Mouse (Mus musculus) frontal cortex, postnatal 14 days (tissue): Measurements from ENCODE around the gene Pigg.
"Not testable (repeated sequence)": the region's sequence is repeated elsewhere in the genome, so short reads cannot be mapped to it uniquely, and the experiment has no call there.

ENCODE experiments used
- DNase-seq, 2 experiments: peaks; one replicate each; pipeline ENCODE4 v3.0.0; 2022; ENCODE audit warnings: low spot score in 2 of 2

Pigg gene

GRCm38 (mm10) chr5:108312224-108313064, at the start of gene Pigg:
Gene Pigg (plus strand): TSS chr5:108312609.
- peak; percentile 86 to 90 for DNase-seq

- DNase-seq = peak; percentile 13 to 37
Observed at GRCm38 (mm10) chr5:108262722-108263121, 49.7 kb upstream of the Pigg start.

- DNase-seq = not testable (repeated sequence)
Observed at GRCm38 (mm10) chr5:108263785-108264184, 48.6 kb upstream of the Pigg start.

- no peak for DNase-seq
Observed at GRCm38 (mm10) chr5:108266990-108267389, 45.4 kb upstream of the Pigg start.

GRCm38 (mm10) chr5:108268127-108269062, 44.0 kb upstream of the Pigg start, which contains the start of gene Dr1:
Gene Dr1 (plus strand): TSS chr5:108268897.
- DNase-seq = peak; percentile 57 to 70

- DNase-seq = no peak
Observed at GRCm38 (mm10) chr5:108269063-108269810, 43.2 kb upstream of the Pigg start.

DNA sequence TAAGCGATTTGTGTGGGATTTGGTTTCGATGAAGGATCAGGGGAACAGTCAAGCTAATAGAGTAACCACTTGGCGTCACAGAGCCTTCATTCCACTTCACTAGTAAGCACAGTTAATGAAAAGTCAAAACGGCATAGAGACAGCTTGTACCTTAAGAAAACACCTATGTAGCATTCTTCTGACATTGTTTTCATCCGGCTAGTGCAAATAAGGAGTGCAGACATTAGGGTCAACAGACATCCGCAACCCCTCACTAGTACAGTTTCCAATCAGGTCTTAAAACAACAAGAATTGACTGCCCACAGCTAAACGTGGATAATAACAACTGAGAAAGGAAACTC, 42.6 kb upstream of the Pigg start:
- DNase-seq = no peak

DNA sequence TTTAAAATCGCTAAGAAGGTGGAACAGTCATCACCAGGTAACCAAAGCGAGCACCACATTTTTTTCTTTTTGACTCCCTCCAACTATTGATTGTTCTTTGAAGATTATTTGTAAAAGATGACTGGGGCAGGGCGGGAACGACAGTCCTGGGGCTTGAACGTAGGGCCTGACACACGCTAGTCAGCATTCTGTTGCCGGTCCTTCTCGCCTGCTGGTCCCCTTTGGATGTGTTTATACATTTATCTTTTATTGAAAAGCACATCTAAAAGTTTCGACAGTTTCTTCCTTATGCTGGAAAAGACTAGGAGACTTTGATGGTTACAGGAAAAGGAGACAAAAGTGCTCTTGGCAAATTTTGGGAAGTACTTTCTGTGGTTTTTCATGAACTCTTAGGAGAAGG, 42.0 kb upstream of the Pigg start:
- DNase-seq = no peak

GRCm38 (mm10) chr5:108271345-108271744, 41.1 kb upstream of the Pigg start:
- DNase-seq = not testable (repeated sequence)

DNA sequence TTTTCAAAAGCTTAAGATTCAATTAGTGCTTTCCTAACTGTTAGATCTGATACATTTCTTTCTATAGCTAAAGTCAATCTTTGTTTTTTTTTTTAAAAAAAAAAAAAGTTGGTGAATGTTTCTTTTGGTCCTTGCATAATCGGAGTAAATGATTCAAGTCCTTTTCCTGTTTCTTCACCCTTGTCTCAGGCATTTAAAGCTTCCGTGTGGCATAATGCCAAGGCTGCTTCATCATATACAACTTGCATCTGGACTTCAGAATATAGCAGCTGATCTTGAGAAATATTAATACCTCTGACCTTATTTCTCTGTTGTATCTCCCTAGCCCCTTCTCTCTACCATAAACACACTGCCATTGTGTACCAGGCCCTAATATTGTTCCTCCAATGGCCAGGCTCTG, 25.5 kb upstream of the Pigg start:
- DNase-seq = no peak

DNA sequence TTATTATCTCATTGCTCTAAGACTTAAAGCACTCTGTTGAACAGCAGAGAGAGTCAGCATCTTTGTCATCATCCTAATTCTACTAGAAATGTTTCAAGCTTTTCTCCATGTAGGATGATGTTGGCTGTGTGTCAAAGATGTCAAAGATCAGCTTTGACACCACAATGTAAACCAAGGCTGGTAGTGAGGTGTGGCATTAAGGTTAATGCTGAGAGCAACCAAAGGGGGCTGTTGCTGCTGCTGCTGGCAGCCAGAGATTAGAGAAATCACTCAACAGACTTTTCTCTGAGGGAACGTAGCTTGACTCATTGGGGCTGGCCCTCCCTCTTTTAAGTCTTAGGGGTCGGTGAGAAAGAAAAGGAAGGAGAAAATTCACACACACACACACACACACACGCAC, 10.8 kb upstream of the Pigg start:
- DNase-seq = no peak

DNA sequence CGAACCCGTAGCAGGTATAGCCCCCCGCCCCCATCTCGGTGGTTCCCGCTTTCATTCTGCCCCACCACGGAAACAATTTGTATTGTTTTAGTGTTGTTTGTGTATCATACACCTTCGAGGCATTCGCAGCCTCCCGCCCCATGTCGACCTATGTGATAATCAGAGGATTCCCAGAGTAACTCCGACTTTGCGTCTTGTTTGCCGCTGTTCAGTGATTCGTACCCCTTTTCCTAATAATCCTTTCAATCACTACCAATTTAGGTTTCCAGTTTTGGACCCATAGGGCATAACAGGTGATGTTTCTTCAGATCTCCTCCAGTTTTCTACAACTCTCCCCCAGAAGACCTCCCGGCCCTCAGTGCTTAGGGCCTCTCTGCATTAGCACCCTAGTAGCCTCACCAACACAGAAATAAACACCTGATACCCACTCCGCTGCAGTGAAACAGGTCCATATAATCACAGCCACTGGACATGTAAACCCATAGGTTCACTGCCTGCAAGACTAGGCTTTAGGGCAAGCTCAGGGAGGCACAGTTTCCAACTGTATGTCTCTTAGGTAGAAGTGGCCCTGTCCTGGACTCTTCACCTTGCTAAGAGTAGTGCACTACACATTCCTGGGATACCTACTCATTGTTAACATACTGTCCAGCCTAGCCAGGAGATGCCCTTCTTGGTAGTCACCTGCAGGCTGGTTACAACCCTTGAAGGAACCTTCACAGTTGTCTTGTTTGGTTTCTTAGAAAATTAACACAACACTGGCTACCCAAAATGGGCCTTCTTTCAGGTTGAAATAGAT, 854 bp downstream of the Pigg start:
- no peak for DNase-seq

DNA sequence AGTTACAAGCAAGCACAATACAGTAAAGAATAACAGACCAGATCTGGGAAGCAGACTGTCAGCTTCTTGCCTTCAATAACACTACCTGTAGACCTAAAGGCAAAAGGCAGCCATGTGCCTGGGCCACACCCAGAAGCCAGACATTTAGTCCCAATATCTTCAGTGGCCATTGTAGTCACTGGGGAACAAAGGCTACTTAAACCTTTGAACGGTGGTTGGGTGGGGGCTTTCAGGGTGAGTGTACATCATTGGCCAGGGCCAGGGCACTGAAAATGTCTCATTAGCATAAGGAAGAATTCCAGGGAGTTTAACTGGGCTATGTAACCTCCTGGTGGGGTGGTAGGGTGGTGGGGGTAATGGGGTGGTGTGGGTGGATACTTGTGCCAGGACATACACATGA, 18.6 kb downstream of the Pigg start:
- no peak for DNase-seq

GRCm38 (mm10) chr5:108337385-108337784, 25.0 kb downstream of the Pigg start:
- DNase-seq = no peak

DNA sequence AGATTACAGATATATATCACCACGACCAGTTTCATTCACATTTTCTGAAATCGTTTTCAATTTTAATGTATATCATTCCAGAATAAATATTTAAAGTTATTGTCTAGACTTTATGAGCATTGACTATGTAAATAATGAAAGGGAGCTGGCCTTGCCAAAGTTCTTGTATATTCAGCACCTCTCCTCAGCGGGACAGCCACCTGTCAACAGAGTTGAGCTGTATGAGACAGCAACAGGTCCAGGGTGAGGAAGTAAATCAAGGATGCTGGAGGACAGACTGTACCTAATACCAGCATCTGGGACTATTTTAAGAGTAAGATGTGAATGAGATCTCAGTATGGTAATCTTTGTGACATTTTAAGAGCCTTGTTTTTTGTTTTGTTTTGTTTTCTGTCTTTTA, 25.6 kb downstream of the Pigg start:
- no peak for DNase-seq

DNA sequence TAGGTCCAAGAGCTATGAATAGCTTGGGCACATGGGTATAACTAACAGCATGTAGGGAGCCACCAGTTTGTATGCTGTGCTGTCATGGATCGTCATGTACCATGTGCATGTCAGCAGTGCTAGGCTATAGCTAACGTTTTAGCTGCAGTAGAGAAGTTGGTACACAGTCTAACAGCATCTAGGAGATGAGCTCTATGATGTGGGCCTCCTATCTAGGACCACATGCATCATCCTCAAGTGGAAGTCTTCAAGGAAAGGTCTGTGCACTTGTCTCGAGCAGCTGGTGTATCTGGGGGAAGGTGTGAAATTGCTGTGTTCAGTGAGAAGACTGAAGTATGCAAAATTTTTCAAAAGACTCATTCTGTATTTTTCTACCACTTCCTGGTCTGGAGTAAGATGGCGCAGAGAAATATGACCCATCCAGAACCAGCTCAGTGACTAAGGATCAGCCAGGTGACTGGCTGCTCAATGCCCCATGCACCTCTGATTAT, 31.3 kb downstream of the Pigg start:
- no peak for DNase-seq

- DNase-seq = no peak
Observed at GRCm38 (mm10) chr5:108345313-108346071, 33.1 kb downstream of the Pigg start.

DNA sequence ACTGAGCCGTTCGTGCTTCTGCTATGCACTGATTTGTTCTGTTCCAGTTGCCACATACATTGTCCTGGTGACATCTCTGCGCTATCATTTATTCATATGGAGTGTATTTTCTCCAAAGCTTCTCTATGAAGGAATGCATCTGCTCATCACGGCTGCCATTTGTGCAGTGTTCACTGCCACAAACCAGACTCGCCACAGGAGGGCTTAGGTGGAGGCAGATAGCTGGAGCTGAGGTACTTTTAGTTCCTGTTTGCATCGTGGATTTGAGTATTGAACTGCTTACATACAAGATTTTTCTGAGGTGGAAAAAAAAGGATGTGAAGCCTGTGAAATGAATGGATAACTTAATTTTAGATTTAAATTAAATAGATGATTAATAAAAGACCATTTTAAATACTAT, 35.4 kb downstream of the Pigg start:
- no peak for DNase-seq

- DNase-seq = no peak
Observed at GRCm38 (mm10) chr5:108349511-108350148, 37.2 kb downstream of the Pigg start.

DNA sequence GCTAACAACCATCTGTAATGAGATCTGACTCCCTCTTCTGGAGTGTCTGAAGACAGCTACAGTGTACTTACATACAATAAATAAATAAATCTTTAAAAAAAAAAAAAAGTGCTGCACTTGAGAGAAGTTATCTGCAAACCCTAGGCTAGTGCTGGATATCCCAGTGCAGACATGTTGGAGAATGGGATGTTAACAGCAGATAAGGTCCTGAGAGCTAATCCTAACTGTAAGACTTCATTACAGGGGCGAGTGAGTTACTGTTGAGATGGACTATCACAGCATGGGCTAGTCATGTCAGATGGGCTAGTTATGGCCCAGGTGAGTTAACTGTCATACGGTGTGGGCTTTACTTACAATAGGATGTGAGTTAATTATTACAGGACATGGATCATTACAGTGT, 41.6 kb downstream of the Pigg start:
- DNase-seq = no peak
